ENCODE assay signal across 9 mouse cellular contexts in genomic region chr9:111093094-111093493, GRCm38 (mm10). TPM values are rescaled to one million over a fixed set of nuclear protein-coding genes. Genes with fewer than 3 reads are reported as not detected.
DNase-seq lines count a peak whose midpoint lies in the region; ATAC-seq and TF ChIP-seq lines count a peak whose summit lies in the region.
"Had no signal": no experiment of that assay in that cellular context is flagged by ENCODE, and none has a peak within 500 bp of the region (broad histone marks: within the 10 kb centered on the region; RNA-seq: fewer than 3 reads in every experiment).

No protein-coding gene starts in this region.

- H3K4me2 ChIP-seq in neural tube, embryonic 15.5 days: no peak overlapping the region
- no peak overlapping the region for H3K4me2 ChIP-seq in hindbrain, postnatal 0 days (ENCODE audit: low read depth, low read length)
- no peak overlapping the region for H3K4me2 ChIP-seq in liver, embryonic 13.5 days
- no peak overlapping the region for H3K4me2 ChIP-seq in midbrain, embryonic 13.5 days (replicated peaks)
- H3K4me2 ChIP-seq: neural tube, embryonic 12.5 days had no signal

- peaks cover 10% of the 10 kb centered on the region for H3K4me1 ChIP-seq in neural tube, embryonic 15.5 days
- no peaks in the 10 kb centered on the region for H3K4me1 ChIP-seq in cortical plate, adult 2 months (ENCODE audit: control insufficient read depth, insufficient read depth, low read length)
- H3K4me1 ChIP-seq in hindbrain, postnatal 0 days (ENCODE audit: insufficient read depth, low read length): 0 out of 2 replicates have a peak, but pooled peaks cover 3% of the 10 kb centered on the region
- H3K4me1 ChIP-seq in liver, embryonic 13.5 days (replicated peaks): no peaks in the 10 kb centered on the region
- H3K4me1 ChIP-seq in midbrain, embryonic 13.5 days (replicated peaks): peaks cover 8% of the 10 kb centered on the region

- H3K27me3 ChIP-seq in neural tube, embryonic 15.5 days (replicated peaks): no peaks in the 10 kb centered on the region
- no peaks in the 10 kb centered on the region for H3K27me3 ChIP-seq in hindbrain, postnatal 0 days (ENCODE audit: insufficient read depth, low read length)
- H3K27me3 ChIP-seq in liver, embryonic 13.5 days: 0 out of 2 replicates have a peak, but pooled peaks cover 6% of the 10 kb centered on the region
- no peaks in the 10 kb centered on the region for H3K27me3 ChIP-seq in midbrain, embryonic 13.5 days
- H3K27me3 ChIP-seq: neural tube, embryonic 12.5 days had no signal

- no peak overlapping the region for H3K4me3 ChIP-seq in neural tube, embryonic 15.5 days (replicated peaks)
- no peak overlapping the region for H3K4me3 ChIP-seq in cortical plate, adult 2 months (ENCODE audit: insufficient read depth, low read length)
- H3K4me3 ChIP-seq in hindbrain, postnatal 0 days (ENCODE audit: low read length): no peak overlapping the region
- H3K4me3 ChIP-seq in liver, embryonic 13.5 days (replicated peaks): no peak overlapping the region
- no peak overlapping the region for H3K4me3 ChIP-seq in midbrain, embryonic 13.5 days (replicated peaks)
- H3K4me3 ChIP-seq: neural tube, embryonic 12.5 days had no signal

- no peaks in the 10 kb centered on the region for H3K9me3 ChIP-seq in neural tube, embryonic 15.5 days (replicated peaks)
- no peaks in the 10 kb centered on the region for H3K9me3 ChIP-seq in hindbrain, postnatal 0 days (ENCODE audit: low read length)
- no peaks in the 10 kb centered on the region for H3K9me3 ChIP-seq in liver, embryonic 13.5 days (replicated peaks)
- H3K9me3 ChIP-seq in midbrain, embryonic 13.5 days: no peaks in the 10 kb centered on the region
- H3K9me3 ChIP-seq: neural tube, embryonic 12.5 days had no signal

- peak; percentile 89 for TF ChIP-seq CTCF in cortical plate, adult 2 months (IDR thresholded peaks at IDR 0.05; ENCODE audit: extremely low read depth, insufficient read depth, low read length)
- TF ChIP-seq CTCF in hindbrain, postnatal 0 days (IDR thresholded peaks at IDR 0.05; ENCODE audit: low read depth): peak; percentile 92

- H3K36me3 ChIP-seq in neural tube, embryonic 15.5 days: no peaks in the 10 kb centered on the region
- H3K36me3 ChIP-seq in hindbrain, postnatal 0 days (ENCODE audit: insufficient read depth, low read length): no peaks in the 10 kb centered on the region
- no peaks in the 10 kb centered on the region for H3K36me3 ChIP-seq in liver, embryonic 13.5 days
- H3K36me3 ChIP-seq in midbrain, embryonic 13.5 days: no peaks in the 10 kb centered on the region
- H3K36me3 ChIP-seq: neural tube, embryonic 12.5 days had no signal

- DNase-seq in neural tube, embryonic 10.5 days (ENCODE audit: extremely low spot score, low spot score): peak; percentile 35
- DNase-seq in adipocyte (ENCODE audit: low spot score): peak; percentile 64
- DNase-seq in hindbrain, postnatal 0 days (ENCODE audit: low spot score): peak; percentile 78
- peak; percentile 8 for DNase-seq in liver, embryonic 13.5 days
- DNase-seq in right cerebral cortex, postnatal 10 days (ENCODE audit: low spot score in 2 of 2): peak; percentile 76

- 25% methylated on average over 5 of the region's 5 CpGs for WGBS in neural tube, embryonic 15.5 days
- 34% methylated on average over 5 of the region's 5 CpGs for WGBS in hindbrain, postnatal 0 days
- WGBS in liver, embryonic 13.5 days (ENCODE audit: insufficient replicate concordance): 26% methylated on average over 5 of the region's 5 CpGs
- WGBS in midbrain, embryonic 13.5 days: 39% methylated on average over 5 of the region's 5 CpGs

- no peak overlapping the region for H3K9ac ChIP-seq in neural tube, embryonic 15.5 days (replicated peaks)
- no peak overlapping the region for H3K9ac ChIP-seq in hindbrain, postnatal 0 days (replicated peaks; ENCODE audit: low read length)
- no peak overlapping the region for H3K9ac ChIP-seq in liver, embryonic 13.5 days
- H3K9ac ChIP-seq in midbrain, embryonic 13.5 days (replicated peaks): no peak overlapping the region; the same call in 1 of the 2 replicates
- H3K9ac ChIP-seq: neural tube, embryonic 12.5 days had no signal

- H3K27ac ChIP-seq in neural tube, embryonic 15.5 days (replicated peaks): no peak overlapping the region
- no peak overlapping the region for H3K27ac ChIP-seq in cortical plate, adult 2 months (ENCODE audit: insufficient read depth, low read length)
- no peak overlapping the region for H3K27ac ChIP-seq in hindbrain, postnatal 0 days
- H3K27ac ChIP-seq in liver, embryonic 13.5 days: no peak overlapping the region
- no peak overlapping the region for H3K27ac ChIP-seq in midbrain, embryonic 13.5 days
- H3K27ac ChIP-seq: neural tube, embryonic 12.5 days had no signal

- TF ChIP-seq POLR2A in cortical plate, adult 2 months (IDR thresholded peaks at IDR 0.05; ENCODE audit: extremely low read depth, insufficient read depth, low read length): no peak

- ATAC-seq in neural tube, embryonic 15.5 days (ENCODE audit: low FRiP score): no peak
- 0 out of 2 replicates have a peak, but pooled peaks have one; percentile 40 for ATAC-seq in hindbrain, postnatal 0 days
- no peak for ATAC-seq in liver, embryonic 13.5 days (ENCODE audit: low read depth)
- no peak for ATAC-seq in midbrain, embryonic 13.5 days

RNA-seq across cellular contexts. Expression of gene Lrrfip2, which starts 24.3 kb away (rescaled TPM):
- polyA plus RNA-seq in neural tube, embryonic 15.5 days (2015; fragmentation: Nextera tagmentation; extraction: Ambion mirVana): 46.0 and 46.7 TPM in 2 replicates
- 55.5 and 59.5 TPM in 2 replicates for polyA plus RNA-seq in cortical plate, adult 2 months (2012; rRNA removed)
- 20.8 and 24.9 TPM in 2 replicates for total RNA-seq in hindbrain, postnatal 0 days (2014; rRNA removed)
- polyA plus RNA-seq in hindbrain, postnatal 0 days (2015; fragmentation: Nextera tagmentation; extraction: Ambion mirVana): 38.8 and 40.0 TPM in 2 replicates
- 20.8 and 25.2 TPM in 2 replicates for polyA plus RNA-seq in liver, embryonic 13.5 days (2015; fragmentation: Nextera tagmentation; extraction: Ambion mirVana)
- polyA plus RNA-seq in midbrain, embryonic 13.5 days (2015; fragmentation: Nextera tagmentation; extraction: Ambion mirVana): 44.8 and 47.6 TPM in 2 replicates

RNA-seq across cellular contexts. Expression of gene Ccrl2, which starts 35.8 kb away (rescaled TPM):
- polyA plus RNA-seq in neural tube, embryonic 15.5 days (2015; fragmentation: Nextera tagmentation; extraction: Ambion mirVana): 0.98 and 1.3 TPM in 2 replicates
- polyA plus RNA-seq in cortical plate, adult 2 months (2012; rRNA removed): 1.9 and 2.1 TPM in 2 replicates
- 0.25 and 1.5 TPM in 2 replicates for total RNA-seq in hindbrain, postnatal 0 days (2014; rRNA removed)
- polyA plus RNA-seq in hindbrain, postnatal 0 days (2015; fragmentation: Nextera tagmentation; extraction: Ambion mirVana): 0.91 and 1.2 TPM in 2 replicates
- 12.6 and 16.5 TPM in 2 replicates for polyA plus RNA-seq in liver, embryonic 13.5 days (2015; fragmentation: Nextera tagmentation; extraction: Ambion mirVana)
- 1.8 and 2.1 TPM in 2 replicates for polyA plus RNA-seq in midbrain, embryonic 13.5 days (2015; fragmentation: Nextera tagmentation; extraction: Ambion mirVana)

Comparison
In these comparisons a context has a peak if more than half of its experiments do, and no peak if none do; other contexts are left out.
1. DNase-seq: peak in every context shown above with its lines; median percentile 78 in hindbrain, postnatal 0 days; 76 in right cerebral cortex, postnatal 10 days; 64 in adipocyte; 35 in neural tube, embryonic 10.5 days; 8 in liver, embryonic 13.5 days.